Mouse (Mus musculus) activated CD4-positive, CD25-positive, alpha-beta regulatory T cell, adult 4 months (primary cell): ENCODE data around the gene Nt5c1a. TPM values are rescaled to one million over a fixed set of nuclear protein-coding genes. Genes with fewer than 3 reads are reported as not detected.

Source experiments
- ATAC-seq: one replicate; pipeline ENCODE4 v1.8.0; 2017
- polyA plus RNA-seq, 2 experiments: library from polyadenylated mRNA; unstranded; fragments of 100-300 nt; shearing (Covaris generic); gene quantifications; one replicate each; pipeline ENCODE4 v1.2.1; 2017

Nt5c1a gene
- polyA plus RNA-seq, 2 experiments from 2014 or later, result not detected

DNA sequence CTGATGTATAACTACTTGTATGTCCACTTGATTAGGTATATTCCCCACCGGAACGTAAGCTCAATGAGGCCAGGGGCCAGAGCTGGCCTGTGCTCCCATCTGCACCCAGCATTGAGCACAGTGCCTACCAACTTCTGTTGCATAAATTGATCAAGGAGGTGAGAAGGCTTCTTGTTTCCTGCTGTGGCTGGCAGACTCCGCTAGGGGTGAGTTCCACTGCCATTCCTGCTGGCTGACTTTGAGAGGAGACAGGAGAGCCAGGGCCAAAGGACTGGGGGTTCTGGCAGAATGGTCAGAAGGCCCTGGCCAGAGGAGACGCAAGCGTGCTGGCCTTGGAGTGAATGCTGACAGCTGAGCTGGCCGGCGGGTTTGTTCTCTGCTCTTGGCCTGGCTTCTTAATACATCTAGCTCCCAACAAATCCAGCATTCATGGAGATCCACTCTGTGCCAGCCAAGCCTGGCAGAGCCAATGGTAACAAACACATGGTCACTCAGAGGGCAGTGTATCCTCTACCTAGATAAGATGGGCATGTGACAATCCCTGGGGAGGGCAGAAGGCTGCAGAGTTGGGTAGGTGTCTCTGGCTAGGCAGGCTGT lies 47.8 kb downstream of the Nt5c1a start:
- ATAC-seq, result no peak

DNA sequence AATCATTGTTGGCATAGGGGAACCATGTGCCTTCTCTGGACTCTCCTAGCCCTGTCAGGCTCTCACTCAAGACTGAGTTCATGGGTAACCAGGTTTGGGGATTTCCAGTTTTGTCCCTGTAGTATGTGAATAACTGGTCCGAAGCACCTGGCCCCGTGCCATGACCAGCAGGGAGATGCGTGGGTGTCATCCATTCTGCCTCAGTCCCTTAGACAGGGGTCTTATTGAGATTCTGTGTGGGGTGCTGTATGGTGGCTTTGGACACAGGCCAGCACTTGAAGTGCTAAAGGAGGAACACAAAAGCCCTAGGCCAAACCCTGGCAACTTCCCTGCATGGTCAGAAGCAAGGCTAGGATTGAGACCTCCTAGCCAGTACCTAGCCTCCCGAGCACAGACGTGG lies 50.9 kb downstream of the Nt5c1a start:
- no peak for ATAC-seq

DNA sequence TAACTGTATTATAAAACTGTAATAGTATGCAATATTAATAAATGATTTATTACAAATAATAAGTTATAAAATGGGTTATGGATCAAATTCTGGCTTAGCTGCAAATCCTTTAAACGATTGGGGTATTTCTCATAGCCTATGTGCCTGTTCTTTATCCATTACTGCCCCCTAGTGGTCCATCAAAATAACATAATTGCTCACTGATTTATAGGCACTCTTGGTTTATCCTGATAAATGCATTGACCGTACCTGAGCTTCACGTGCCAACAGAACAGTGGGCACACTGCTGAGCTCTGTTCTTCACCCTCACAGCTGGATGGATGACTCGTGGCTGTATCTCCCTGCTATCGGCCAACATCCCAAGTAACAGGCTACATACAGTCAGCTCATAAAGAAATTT lies 53.3 kb downstream of the Nt5c1a start:
- no peak for ATAC-seq

- no peak for ATAC-seq
Measured at GRCm38 (mm10) chr4:123260071-123260746, 58.9 kb downstream of the Nt5c1a start.

DNA sequence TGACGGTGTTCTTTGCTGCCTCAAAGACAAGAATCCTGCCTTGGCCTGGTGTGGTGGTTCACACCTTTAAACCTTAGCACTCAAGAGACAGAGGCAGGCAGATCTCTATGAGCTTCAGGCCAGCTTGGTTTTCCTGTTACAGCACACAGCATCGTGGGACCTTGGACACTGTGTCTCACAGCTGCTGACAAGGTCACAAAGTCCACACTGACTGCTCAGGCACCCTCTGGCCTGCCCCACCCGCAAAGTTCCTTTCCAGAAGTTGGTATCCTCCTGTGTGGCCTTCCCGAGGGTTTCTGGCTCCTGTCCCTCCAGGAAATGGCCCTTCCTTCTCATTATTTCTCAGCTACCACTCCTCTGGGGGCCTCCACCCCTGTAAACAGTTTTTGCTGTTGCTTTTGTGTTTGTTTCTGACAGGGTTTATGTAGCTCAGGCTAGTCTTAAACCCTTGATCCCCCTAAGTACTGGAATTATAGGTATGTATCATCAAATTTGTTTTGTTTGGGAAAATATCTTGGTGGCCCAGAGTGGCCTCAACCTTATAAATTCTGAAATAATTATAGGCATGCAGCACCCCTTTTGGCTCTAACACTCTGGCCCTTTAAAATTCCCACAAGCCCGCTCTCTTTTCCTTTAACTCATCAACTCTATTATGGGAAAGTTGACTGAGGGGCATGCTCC lies 60.6 kb downstream of the Nt5c1a start, which contains the start of gene Pabpc4:
TSS of gene Pabpc4 (plus strand) at position 631 of the 681 bp plus-strand sequence.
- ATAC-seq, result no peak

Other genes starting within 250 kb of the Nt5c1a start
- 1 to 10 TPM; 1.3 to 1.6 TPM for gene Mfsd2a, start 240.3 kb upstream of the Nt5c1a start, polyA plus RNA-seq
- not detected for gene Mycl, start 205.9 kb upstream of the Nt5c1a start, polyA plus RNA-seq
- gene Trit1, start 184.9 kb upstream of the Nt5c1a start, polyA plus RNA-seq, result 10 to 100 TPM; 16.5 to 17.2 TPM
- gene Bmp8b, start 96.3 kb upstream of the Nt5c1a start, polyA plus RNA-seq, result under 1 TPM in 1 of 2 experiments, not detected in 1; 0.20 TPM
- not detected for gene Oxct2b, start 85.2 kb upstream of the Nt5c1a start, polyA plus RNA-seq
- 10 to 100 TPM; 53.6 to 68.7 TPM for gene Ppie, start 61.6 kb upstream of the Nt5c1a start, polyA plus RNA-seq
- gene Hpcal4, start 18.3 kb upstream of the Nt5c1a start, polyA plus RNA-seq, result not detected
- not detected for gene Heyl, start 32.1 kb downstream of the Nt5c1a start, polyA plus RNA-seq
- 10 to 100 TPM; 15.3 to 22.6 TPM for gene Pabpc4, start 60.8 kb downstream of the Nt5c1a start, polyA plus RNA-seq
- gene Oxct2a, start 122.1 kb downstream of the Nt5c1a start, polyA plus RNA-seq, result not detected
- gene Bmp8a, start 141.7 kb downstream of the Nt5c1a start, polyA plus RNA-seq, result not detected